ENCODE assay signal across 8 mouse cellular contexts in genomic region chr4:119239181-119239682, GRCm38 (mm10). TPM values are rescaled to one million over a fixed set of nuclear protein-coding genes. Genes with fewer than 3 reads are reported as not detected.
DNase-seq lines count a peak whose midpoint lies in the region; ATAC-seq and TF ChIP-seq lines count a peak whose summit lies in the region.

No protein-coding gene starts in this region.

- H3K9me3 ChIP-seq in kidney, embryonic 14.5 days (ENCODE audit: control insufficient read depth, low read length), result no peaks in the 10 kb centered on the region
- H3K9me3 ChIP-seq in hindbrain, embryonic 13.5 days, result no peaks in the 10 kb centered on the region
- no peaks in the 10 kb centered on the region for H3K9me3 ChIP-seq in liver, postnatal 0 days (ENCODE audit: low read length)
- H3K9me3 ChIP-seq in neural tube, embryonic 13.5 days, result no peaks in the 10 kb centered on the region

- H3K4me3 ChIP-seq in kidney, embryonic 14.5 days (ENCODE audit: low read length), result no peak overlapping the region
- H3K4me3 ChIP-seq in hindbrain, embryonic 13.5 days, result no peak overlapping the region
- no peak overlapping the region for H3K4me3 ChIP-seq in liver, postnatal 0 days (ENCODE audit: low read depth, low read length)
- no peak overlapping the region for H3K4me3 ChIP-seq in neural tube, embryonic 13.5 days

- TF ChIP-seq CTCF in liver, postnatal 0 days (IDR thresholded peaks at IDR 0.05; ENCODE audit: low read depth), result peak; percentile 90

- H3K27ac ChIP-seq in kidney, embryonic 14.5 days (ENCODE audit: low read depth, low read length), result 0 out of 2 replicates have a peak overlapping the region, but pooled peaks have one; percentile 55
- peak overlapping the region; percentile 70 for H3K27ac ChIP-seq in hindbrain, embryonic 13.5 days
- no peak overlapping the region for H3K27ac ChIP-seq in liver, postnatal 0 days (ENCODE audit: low read depth)
- H3K27ac ChIP-seq in neural tube, embryonic 13.5 days (replicated peaks), result peak overlapping the region; percentile 66

- 43% methylated on average over 12 of the region's 12 CpGs for WGBS in kidney, embryonic 14.5 days
- WGBS in hindbrain, embryonic 13.5 days, result 44% methylated on average over 12 of the region's 12 CpGs
- WGBS in liver, postnatal 0 days (ENCODE audit: insufficient replicate concordance), result 25% methylated on average over 12 of the region's 12 CpGs
- 52% methylated on average over 12 of the region's 12 CpGs for WGBS in neural tube, embryonic 13.5 days

- peaks cover 28% of the 10 kb centered on the region; the same call in 1 of the 2 replicates for H3K36me3 ChIP-seq in kidney, embryonic 14.5 days (ENCODE audit: control insufficient read depth, insufficient read depth, low read length)
- peaks cover 55% of the 10 kb centered on the region for H3K36me3 ChIP-seq in hindbrain, embryonic 13.5 days
- peaks cover 3% of the 10 kb centered on the region; the same call in 1 of the 2 replicates for H3K36me3 ChIP-seq in liver, postnatal 0 days (replicated peaks; ENCODE audit: insufficient read depth, low read length)
- peaks cover 49% of the 10 kb centered on the region for H3K36me3 ChIP-seq in neural tube, embryonic 13.5 days

- H3K4me2 ChIP-seq in kidney, embryonic 14.5 days (replicated peaks; ENCODE audit: low read depth, low read length), result no peak overlapping the region; the same call in 1 of the 2 replicates
- no peak overlapping the region for H3K4me2 ChIP-seq in hindbrain, embryonic 13.5 days
- H3K4me2 ChIP-seq in liver, postnatal 0 days (ENCODE audit: low read depth, low read length), result peak overlapping the region; percentile 51
- no peak overlapping the region for H3K4me2 ChIP-seq in neural tube, embryonic 13.5 days

- H3K4me1 ChIP-seq in kidney, embryonic 14.5 days (ENCODE audit: control insufficient read depth, insufficient read depth, low read length), result no peaks in the 10 kb centered on the region
- H3K4me1 ChIP-seq in hindbrain, embryonic 13.5 days (replicated peaks), result peaks cover 13% of the 10 kb centered on the region
- H3K4me1 ChIP-seq in liver, postnatal 0 days (ENCODE audit: insufficient read depth), result peaks cover 4% of the 10 kb centered on the region
- H3K4me1 ChIP-seq in neural tube, embryonic 13.5 days (replicated peaks), result peaks cover 13% of the 10 kb centered on the region

- peak; percentile 79 for ATAC-seq in kidney, embryonic 14.5 days (ENCODE audit: low FRiP score, low TSS enrichment)
- ATAC-seq in erythroblast, adult 5-6 weeks (replicated peaks; ENCODE audit: low FRiP score, poor library complexity, severe bottlenecking), result peak; percentile 82
- peak; percentile 21; the same call in 1 of the 2 replicates for ATAC-seq in hindbrain, embryonic 13.5 days (ENCODE audit: low FRiP score)
- peak; percentile 69 for ATAC-seq in liver, postnatal 0 days
- peak; percentile 41 for ATAC-seq in neural tube, embryonic 13.5 days (ENCODE audit: low read depth)

- DNase-seq in kidney, adult 18-20 months, result no peak
- peak; percentile 53 for DNase-seq in T-cell, adult 2 months (ENCODE audit: low spot score)
- DNase-seq in liver, postnatal 0 days, result peak; percentile 36
- no peak for DNase-seq in adrenal gland, adult 18-20 months (ENCODE audit: low spot score in 2 of 2)

- H3K27me3 ChIP-seq in kidney, embryonic 14.5 days (ENCODE audit: control insufficient read depth, insufficient read depth, low read length), result no peaks in the 10 kb centered on the region
- no peaks in the 10 kb centered on the region for H3K27me3 ChIP-seq in hindbrain, embryonic 13.5 days
- H3K27me3 ChIP-seq in liver, postnatal 0 days (ENCODE audit: insufficient read depth, low read length), result no peaks in the 10 kb centered on the region
- no peaks in the 10 kb centered on the region for H3K27me3 ChIP-seq in neural tube, embryonic 13.5 days

- TF ChIP-seq EP300 in liver, postnatal 0 days (IDR thresholded peaks at IDR 0.05; ENCODE audit: low read depth), result no peak

- H3K9ac ChIP-seq in kidney, embryonic 14.5 days (ENCODE audit: low read depth, low read length), result peak overlapping the region; percentile 47; the same call in 1 of the 2 replicates
- H3K9ac ChIP-seq in hindbrain, embryonic 13.5 days, result peak overlapping the region; percentile 31
- H3K9ac ChIP-seq in liver, postnatal 0 days (replicated peaks), result no peak overlapping the region
- no peak overlapping the region for H3K9ac ChIP-seq in neural tube, embryonic 13.5 days

RNA-seq across cellular contexts. Expression of gene P3h1, which starts 6.5 kb away (rescaled TPM):
- 28.9 and 34.4 TPM in 2 replicates for polyA plus RNA-seq in kidney, embryonic 14.5 days (2014; fragmentation: Nextera tagmentation; extraction: Ambion mirVana)
- 1.5 and 4.2 TPM in 2 replicates for total RNA-seq in erythroblast, adult 5-6 weeks (2015; ENCODE audit: low replicate concordance)
- total RNA-seq in erythroblast, adult 5-6 weeks (2017; ENCODE audit: low replicate concordance), result 1.8 and 2.9 TPM in 2 replicates
- 12.2 and 13.2 TPM in 2 replicates for polyA plus RNA-seq in hindbrain, embryonic 13.5 days (2015; fragmentation: Nextera tagmentation; extraction: Ambion mirVana)
- 11.8 and 12.1 TPM in 2 replicates for polyA plus RNA-seq in liver, postnatal 0 days (2015; fragmentation: Nextera tagmentation; extraction: Ambion mirVana)
- 14.8 TPM in 2 replicates for polyA plus RNA-seq in neural tube, embryonic 13.5 days (2015; fragmentation: Nextera tagmentation; extraction: Ambion mirVana)
- total RNA-seq in adrenal gland, adult 18-20 months (2021), result 10 to 100 TPM; 16.0 to 23.5 TPM

RNA-seq across cellular contexts. Expression of gene AU022252, which starts 6.7 kb away (rescaled TPM):
- polyA plus RNA-seq in kidney, embryonic 14.5 days (2014; fragmentation: Nextera tagmentation; extraction: Ambion mirVana), result 33.6 and 37.6 TPM in 2 replicates
- total RNA-seq in erythroblast, adult 5-6 weeks (2015; ENCODE audit: low replicate concordance), result 0.84 and 0.96 TPM in 2 replicates
- 1.3 and 1.4 TPM in 2 replicates for total RNA-seq in erythroblast, adult 5-6 weeks (2017; ENCODE audit: low replicate concordance)
- 32.5 and 33.4 TPM in 2 replicates for polyA plus RNA-seq in hindbrain, embryonic 13.5 days (2015; fragmentation: Nextera tagmentation; extraction: Ambion mirVana)
- polyA plus RNA-seq in liver, postnatal 0 days (2015; fragmentation: Nextera tagmentation; extraction: Ambion mirVana), result 26.6 and 27.8 TPM in 2 replicates
- polyA plus RNA-seq in neural tube, embryonic 13.5 days (2015; fragmentation: Nextera tagmentation; extraction: Ambion mirVana), result 35.4 and 37.4 TPM in 2 replicates
- 10 to 100 TPM; 22.8 to 33.3 TPM for total RNA-seq in adrenal gland, adult 18-20 months (2021)

RNA-seq across cellular contexts. Expression of gene Cldn19, which starts 16.0 kb away (rescaled TPM):
- 5.9 and 10.4 TPM in 2 replicates for polyA plus RNA-seq in kidney, embryonic 14.5 days (2014; fragmentation: Nextera tagmentation; extraction: Ambion mirVana)
- not detected in 2 replicates for total RNA-seq in erythroblast, adult 5-6 weeks (2015; ENCODE audit: low replicate concordance)
- total RNA-seq in erythroblast, adult 5-6 weeks (2017; ENCODE audit: low replicate concordance), result not detected in 2 replicates
- polyA plus RNA-seq in hindbrain, embryonic 13.5 days (2015; fragmentation: Nextera tagmentation; extraction: Ambion mirVana), result 0.76 and 1.3 TPM in 2 replicates
- not detected in 2 replicates for polyA plus RNA-seq in liver, postnatal 0 days (2015; fragmentation: Nextera tagmentation; extraction: Ambion mirVana)
- 0.45 and 0.63 TPM in 2 replicates for polyA plus RNA-seq in neural tube, embryonic 13.5 days (2015; fragmentation: Nextera tagmentation; extraction: Ambion mirVana)
- total RNA-seq in adrenal gland, adult 18-20 months (2021), result under 1 TPM in 1 of 2 experiments, not detected in 1; 0.06 TPM

RNA-seq across cellular contexts. Expression of gene Tmem269, which starts 21.2 kb away (rescaled TPM):
- polyA plus RNA-seq in kidney, embryonic 14.5 days (2014; fragmentation: Nextera tagmentation; extraction: Ambion mirVana), result 0.16 TPM in 1 of 2 replicates, not detected in the other
- not detected in 2 replicates for total RNA-seq in erythroblast, adult 5-6 weeks (2015; ENCODE audit: low replicate concordance)
- total RNA-seq in erythroblast, adult 5-6 weeks (2017; ENCODE audit: low replicate concordance), result not detected in 2 replicates
- polyA plus RNA-seq in hindbrain, embryonic 13.5 days (2015; fragmentation: Nextera tagmentation; extraction: Ambion mirVana), result 0.39 and 0.43 TPM in 2 replicates
- polyA plus RNA-seq in liver, postnatal 0 days (2015; fragmentation: Nextera tagmentation; extraction: Ambion mirVana), result not detected in 2 replicates
- polyA plus RNA-seq in neural tube, embryonic 13.5 days (2015; fragmentation: Nextera tagmentation; extraction: Ambion mirVana), result 0.45 TPM in 1 of 2 replicates, not detected in the other
- not detected for total RNA-seq in adrenal gland, adult 18-20 months (2021)

RNA-seq across cellular contexts. Expression of gene Svbp, which starts 44.1 kb away (rescaled TPM):
- polyA plus RNA-seq in kidney, embryonic 14.5 days (2014; fragmentation: Nextera tagmentation; extraction: Ambion mirVana), result 131 and 180 TPM in 2 replicates
- total RNA-seq in erythroblast, adult 5-6 weeks (2015; ENCODE audit: low replicate concordance), result 21.7 and 32.1 TPM in 2 replicates
- total RNA-seq in erythroblast, adult 5-6 weeks (2017; ENCODE audit: low replicate concordance), result 36.0 and 124 TPM in 2 replicates
- polyA plus RNA-seq in hindbrain, embryonic 13.5 days (2015; fragmentation: Nextera tagmentation; extraction: Ambion mirVana), result 244 and 245 TPM in 2 replicates
- polyA plus RNA-seq in liver, postnatal 0 days (2015; fragmentation: Nextera tagmentation; extraction: Ambion mirVana), result 54.8 and 61.3 TPM in 2 replicates
- 239 and 246 TPM in 2 replicates for polyA plus RNA-seq in neural tube, embryonic 13.5 days (2015; fragmentation: Nextera tagmentation; extraction: Ambion mirVana)
- total RNA-seq in adrenal gland, adult 18-20 months (2021), result 10 to 100 TPM; 13.8 to 17.0 TPM

Comparison
In these comparisons a context has a peak if more than half of its experiments do, and no peak if none do; other contexts are left out.
1. ATAC-seq: peak in every context shown above with its lines; median percentile 82 in erythroblast, adult 5-6 weeks; 79 in kidney, embryonic 14.5 days; 69 in liver, postnatal 0 days; 41 in neural tube, embryonic 13.5 days; 21 in hindbrain, embryonic 13.5 days.
2. H3K9ac ChIP-seq: peak in kidney, embryonic 14.5 days (single experiment) and hindbrain, embryonic 13.5 days (single experiment); none in liver, postnatal 0 days (single experiment) and neural tube, embryonic 13.5 days (single experiment).
3. DNase-seq: peak in T-cell, adult 2 months (single experiment) and liver, postnatal 0 days (single experiment); none in kidney, adult 18-20 months (single experiment) and adrenal gland, adult 18-20 months (0 of 2).